Mouse (Mus musculus) erythroblast, embryonic 14.5 days (primary cell): Measurements from ENCODE around the gene Atf7.

ENCODE experiments used
- GATA1 ChIP-seq: IDR thresholded peaks from 2 replicates; pipeline ENCODE4 v1.6.1; 2012; ENCODE audit warnings: low read length, inconsistent platforms, mixed read lengths
- TAL1 ChIP-seq: IDR thresholded peaks from 3 replicates; pipeline ENCODE4 v1.6.1; 2012; ENCODE audit warnings: low read length, inconsistent platforms, mixed read lengths

DNA sequence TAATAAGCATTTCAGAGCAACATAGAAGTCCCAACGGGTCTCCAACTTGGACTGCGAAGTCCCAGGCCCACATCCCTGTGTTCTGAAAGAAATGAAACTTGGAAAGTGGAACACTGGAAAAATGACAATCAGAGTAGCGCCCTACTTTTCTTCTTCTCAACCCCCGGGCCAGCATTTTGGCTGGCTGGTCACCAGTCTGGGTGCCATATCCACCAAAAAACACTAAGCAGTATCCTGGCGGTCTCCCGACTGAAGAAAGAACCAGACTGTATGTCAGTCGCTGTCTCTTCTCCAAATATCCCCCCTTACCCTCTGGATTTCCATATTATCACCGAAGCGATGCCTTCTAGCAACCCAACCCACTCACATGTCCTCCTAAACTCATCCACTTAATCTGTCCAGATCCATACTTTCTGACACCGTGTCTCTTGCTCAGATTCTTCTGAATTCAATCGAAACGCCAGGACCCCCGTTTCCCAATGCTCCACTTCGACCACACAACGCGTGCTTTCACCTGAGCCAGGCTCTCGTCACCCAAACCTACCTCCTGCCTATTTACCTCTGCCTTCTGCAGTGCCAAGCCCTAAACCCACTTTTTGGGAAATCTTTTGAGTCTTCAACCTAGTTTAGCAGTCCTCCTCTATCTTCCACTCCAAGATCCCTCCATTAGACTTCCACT lies 834 bp downstream of the Atf7 start:
- TF ChIP-seq GATA1: no peak
- no peak for TF ChIP-seq TAL1
